Mouse (Mus musculus): ENCODE results near the gene Tmem140.

- TF ChIP-seq CTCF (IDR thresholded peaks at IDR 0.05; ENCODE audit: borderline replicate concordance, insufficient read depth, low read length) (no peak), POLR2A (IDR thresholded peaks at IDR 0.05; ENCODE audit: low read depth, low read length) (no peak)
These were observed 39.0 kb downstream of the Tmem140 start for GRCm38 (mm10) chr6:34901911-34902444.
